Mouse (Mus musculus) ovary, adult 18-20 months (tissue): ENCODE measurements at regions not wholly inside any gene's neighbourhood (a gene's known extent, or its start where the extent isn't known, plus 50 kb on each side); places are given as distances from the start of the nearest gene placed in this dataset.
"Not testable (repeated sequence)": the region's sequence is repeated elsewhere in the genome, so short reads cannot be mapped to it uniquely, and the experiment has no call there.

Experiments used
- DNase-seq: peaks from one replicate; pipeline ENCODE4 v3.0.0; 2022; ENCODE audit warnings: low spot score, mixed read lengths

DNA sequence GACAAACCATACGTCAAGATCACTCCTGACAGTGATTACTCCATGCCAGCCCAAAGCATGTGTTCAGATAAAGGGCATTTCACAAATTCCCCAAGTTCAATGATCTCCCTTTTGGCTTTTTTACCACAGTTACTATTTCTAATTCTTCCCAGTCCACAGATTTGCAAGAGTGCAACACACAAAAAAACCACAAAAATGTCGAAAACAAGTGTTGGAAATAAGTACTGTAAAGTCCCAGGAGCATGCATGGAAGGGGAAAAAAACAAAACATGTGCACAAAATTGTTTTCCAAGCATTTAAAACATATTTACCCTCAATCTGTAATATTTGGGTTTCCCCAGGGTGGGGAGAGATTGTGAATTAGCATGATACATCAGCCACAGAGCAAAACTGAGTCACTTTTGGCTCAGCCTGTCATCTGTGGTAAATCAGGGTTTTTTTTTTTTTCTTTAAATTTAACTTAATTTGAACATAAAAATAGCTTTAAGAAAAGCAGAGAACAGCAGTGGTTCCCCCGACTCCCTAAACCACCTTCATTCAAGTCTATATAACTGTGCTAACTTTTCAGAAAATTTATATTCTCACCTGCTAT lies 351.3 kb upstream of the Intu start:
- no peak for DNase-seq

DNA sequence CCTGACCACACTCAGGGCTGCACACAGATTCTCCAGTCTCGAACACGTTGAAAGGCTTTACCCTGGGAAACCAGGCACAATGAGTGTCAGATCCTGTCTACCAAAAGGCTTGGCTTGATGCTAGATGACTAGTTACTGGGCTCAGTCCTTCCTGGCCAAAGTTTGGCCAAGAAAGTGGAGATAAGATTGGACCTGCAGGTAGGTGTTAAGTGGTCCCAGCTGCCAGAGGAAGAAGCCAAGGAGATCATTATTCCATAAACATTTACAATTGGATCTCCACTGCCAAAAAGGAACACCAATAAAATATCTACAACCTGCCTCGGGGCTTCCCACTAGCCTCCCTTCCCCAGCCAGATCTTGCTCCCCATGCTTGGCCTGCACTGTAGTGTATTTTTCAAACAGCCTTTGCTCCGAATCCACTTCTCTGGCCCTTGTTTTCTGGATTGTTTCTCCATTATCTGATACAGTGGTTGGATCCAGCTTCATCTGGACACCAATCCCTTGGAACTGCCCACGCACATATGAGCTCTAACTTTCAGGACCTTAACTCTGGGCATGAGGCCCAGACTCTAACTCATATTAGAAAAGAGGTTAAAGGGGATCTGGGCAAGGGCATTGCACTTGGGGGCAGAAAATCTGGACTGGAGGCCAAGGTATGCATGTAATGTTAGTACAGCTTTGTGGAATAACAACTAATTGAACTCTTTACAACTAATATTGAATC lies 345.3 kb upstream of the Intu start:
- DNase-seq: no peak

DNA sequence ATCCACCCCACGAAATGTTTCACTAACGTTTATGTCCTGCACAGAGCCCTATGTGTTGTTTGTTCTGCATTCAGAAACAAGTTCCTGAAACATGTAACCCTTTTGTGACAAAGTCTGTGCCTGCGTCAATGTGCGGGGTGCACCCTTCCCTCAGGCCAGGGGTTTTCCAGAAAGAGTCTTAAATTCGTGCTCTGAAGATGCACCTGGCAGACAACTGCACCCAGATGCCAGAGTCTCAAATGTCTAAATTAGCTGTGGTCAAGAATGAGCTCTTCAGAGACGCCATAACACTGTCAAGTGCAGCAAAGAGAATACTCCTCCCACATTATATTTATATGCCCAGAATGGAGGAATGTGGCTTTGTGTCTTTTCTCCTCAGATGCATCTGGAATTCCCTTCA lies 341.6 kb upstream of the Intu start:
- no peak for DNase-seq

DNA sequence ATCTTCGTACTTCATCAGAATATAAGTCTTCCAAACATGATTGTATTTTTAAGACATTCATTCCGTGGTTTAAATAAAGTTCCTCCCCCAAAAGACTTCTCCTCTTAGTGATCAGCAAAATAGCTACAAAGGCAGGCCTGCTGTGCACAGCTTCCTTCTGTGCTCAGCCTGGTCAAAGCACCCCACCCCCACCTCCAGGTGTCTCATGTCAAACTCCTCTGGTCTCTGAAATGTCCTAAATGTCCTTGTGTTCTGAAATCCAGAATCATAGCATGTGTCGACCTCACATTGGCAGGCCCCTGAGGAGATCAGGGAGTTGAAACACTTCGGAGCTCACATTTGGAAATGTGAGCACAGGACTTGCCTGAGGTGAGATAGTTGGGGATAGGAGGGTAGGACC lies 341.1 kb upstream of the Intu start:
- DNase-seq: no peak

DNA sequence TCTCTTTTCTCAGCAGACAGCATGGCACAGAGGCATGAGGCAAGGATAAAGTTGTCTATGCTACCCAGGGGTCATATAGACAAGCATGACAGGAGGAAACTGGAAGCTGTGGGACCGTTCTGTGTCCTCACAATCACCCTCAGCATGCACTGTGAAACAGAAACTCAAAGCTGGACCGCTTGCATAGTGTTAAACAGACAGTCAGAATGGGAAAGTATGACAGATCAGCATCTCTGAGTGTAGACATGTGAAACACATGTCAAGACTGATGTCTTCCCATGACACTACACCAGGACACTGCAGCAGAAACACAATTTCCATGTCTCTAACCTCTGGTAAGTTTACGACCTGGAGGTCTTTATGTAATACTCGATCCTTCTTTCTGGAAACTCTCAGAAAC lies 330.9 kb upstream of the Intu start:
- no peak for DNase-seq

DNA sequence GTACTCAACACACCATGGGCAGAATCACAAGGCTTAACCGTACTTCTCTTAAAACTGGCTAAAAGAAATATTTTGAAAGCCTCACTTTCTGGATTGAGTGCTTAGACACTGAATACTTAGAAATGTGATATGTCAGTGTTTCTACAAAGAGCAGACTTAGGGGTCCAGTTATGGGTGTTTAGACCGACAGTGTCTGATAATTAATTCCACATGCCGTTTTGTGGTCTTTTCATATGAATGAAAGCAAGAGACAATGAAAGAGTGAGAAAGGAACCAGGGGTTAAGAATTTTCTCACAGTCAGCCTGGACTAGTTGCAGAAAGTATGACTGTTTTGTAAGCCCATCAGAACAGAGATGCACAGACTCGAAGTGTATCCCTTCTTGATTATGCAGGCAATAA lies 324.8 kb upstream of the Intu start:
- no peak for DNase-seq

DNA sequence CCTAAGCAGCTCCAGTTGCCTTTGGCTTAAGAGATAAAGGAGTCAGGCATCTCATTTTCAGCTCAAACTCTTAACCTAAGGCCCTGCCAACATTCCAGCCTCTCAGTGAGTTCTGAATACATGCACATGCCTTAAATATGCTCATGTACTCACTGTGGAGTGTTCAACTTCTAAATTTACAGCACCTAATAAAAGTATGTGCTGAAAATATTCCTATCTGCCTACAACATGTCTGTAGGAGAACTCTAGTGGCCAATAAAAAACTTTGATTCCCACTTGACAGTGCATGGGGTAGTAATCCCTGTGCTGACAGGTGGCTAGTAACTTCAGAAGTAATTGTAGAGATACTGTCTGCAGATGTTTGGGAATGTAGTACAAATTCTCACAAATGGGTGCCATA lies 319.3 kb upstream of the Intu start:
- no peak for DNase-seq

DNA sequence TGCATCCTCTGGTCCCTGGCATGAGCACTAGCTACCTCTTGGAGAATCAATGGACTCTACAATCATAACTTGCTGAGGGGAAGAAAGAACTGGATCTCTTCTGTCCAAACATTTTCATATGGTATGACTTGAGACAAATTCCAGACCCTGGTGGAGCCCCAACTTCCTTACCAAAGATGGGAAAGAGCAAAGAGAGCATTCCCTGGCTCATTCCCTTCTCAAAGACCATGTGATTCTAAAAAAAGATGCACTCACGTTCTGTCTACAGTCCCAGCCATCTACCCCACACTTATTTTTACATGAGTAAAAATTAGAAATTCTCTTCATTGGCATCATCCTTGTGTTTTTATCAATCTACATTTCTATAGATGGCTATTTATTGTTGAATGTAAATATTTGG lies 304.3 kb upstream of the Intu start:
- no peak for DNase-seq

DNA sequence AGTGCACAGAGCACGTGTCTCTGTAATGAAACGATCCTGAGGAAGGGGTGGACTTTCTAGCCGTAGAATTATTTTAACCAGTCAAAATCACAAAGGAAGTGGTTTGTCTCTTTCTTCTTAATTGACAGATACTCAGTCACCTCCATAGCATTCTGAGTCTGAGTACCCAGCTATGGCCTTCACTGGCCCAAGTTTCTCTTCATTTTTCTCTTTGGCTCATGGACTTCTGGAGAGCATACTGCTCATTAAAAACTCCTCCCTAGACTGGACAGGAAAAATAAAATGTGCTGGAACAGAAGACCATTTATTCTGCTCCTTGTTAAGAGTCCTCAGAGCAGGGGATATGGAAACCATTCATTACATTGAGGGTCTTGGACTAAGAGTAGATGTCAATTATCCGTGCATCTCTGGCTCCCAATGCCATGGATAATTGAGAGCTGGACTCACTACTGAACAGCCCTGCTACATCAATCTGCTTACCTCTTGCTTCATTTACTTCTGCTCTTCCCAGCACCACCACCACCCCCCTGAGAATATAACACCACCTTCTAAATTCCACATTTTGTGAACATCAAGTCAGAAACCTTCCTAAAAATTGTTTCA lies 287.5 kb upstream of the Intu start:
- DNase-seq: no peak

DNA sequence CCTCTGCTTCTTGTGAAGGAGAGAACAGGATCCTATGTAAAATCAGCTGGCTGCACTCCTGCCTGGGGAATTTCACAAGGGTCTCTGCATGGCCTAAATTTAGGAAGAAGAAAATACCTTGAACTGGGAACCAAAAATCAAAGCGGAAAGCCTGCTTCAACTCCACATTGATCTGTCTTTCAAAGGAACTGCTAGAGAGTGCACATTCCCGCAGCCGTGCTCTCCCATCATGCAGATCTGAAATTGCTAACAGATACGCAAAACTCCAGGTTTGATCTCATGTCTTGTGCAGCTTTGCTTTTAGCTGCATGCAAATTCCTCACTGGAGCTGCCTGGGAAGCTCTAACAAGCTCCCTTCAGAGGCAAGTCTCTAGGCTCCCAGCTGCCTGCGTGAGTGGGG lies 276.7 kb upstream of the Intu start:
- DNase-seq: no peak

DNA sequence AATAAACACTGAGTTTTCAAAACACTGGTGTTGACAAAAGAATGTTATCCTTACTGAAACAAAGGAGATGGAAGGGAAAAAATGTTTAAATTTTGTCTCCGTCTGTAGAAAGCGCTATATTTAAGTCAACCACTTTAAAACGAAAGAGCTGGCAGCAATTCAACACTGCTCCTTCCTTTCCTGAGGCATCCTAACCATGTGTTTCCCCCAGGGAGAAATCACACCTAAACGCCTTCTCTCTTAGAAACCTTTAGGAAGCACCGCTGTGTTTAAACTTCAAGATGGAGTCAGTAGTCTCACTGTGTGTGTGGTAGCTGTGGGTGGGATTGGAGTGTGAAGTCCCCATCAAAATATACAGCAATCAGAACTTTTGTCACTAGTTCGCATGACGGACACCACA lies 268.6 kb upstream of the Intu start:
- no peak for DNase-seq

DNA sequence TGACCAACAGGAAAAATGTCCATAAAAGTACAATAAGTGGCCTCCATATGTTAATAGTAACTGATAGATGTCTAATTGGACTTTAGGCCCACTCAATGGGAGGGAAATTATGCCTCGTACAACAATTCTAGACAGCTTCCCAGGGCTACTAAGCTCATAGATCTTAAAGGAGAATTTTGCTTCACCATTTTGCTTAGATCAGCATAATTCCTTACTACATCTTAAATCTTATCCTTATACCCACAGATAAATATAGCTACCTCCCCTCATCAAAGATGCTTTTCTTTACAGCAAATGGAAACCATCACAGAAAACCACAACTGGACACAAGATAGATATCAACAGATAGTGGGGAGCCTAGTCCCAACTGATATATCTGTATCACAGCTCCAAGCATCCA lies 263.6 kb upstream of the Intu start:
- no peak for DNase-seq

DNA sequence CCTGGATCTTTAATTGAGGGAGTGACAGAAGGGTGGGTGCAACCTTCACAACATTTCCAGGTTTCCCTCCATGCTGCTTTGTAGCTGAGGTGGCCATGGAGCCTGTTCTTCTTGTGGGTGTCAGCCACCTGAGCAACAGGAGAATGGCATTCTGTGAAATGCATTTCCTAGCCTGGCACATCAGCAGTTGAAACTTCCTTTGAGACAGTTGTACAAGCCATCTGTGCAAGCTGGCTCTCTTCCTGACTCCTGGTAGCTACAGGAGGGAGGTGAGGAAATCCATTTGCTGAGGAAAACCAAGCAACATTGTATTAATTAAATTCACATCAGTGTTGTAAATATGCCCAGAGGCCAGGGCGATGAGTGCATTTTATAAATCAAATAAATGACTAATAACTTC lies 248.2 kb upstream of the Intu start:
- no peak for DNase-seq

DNA sequence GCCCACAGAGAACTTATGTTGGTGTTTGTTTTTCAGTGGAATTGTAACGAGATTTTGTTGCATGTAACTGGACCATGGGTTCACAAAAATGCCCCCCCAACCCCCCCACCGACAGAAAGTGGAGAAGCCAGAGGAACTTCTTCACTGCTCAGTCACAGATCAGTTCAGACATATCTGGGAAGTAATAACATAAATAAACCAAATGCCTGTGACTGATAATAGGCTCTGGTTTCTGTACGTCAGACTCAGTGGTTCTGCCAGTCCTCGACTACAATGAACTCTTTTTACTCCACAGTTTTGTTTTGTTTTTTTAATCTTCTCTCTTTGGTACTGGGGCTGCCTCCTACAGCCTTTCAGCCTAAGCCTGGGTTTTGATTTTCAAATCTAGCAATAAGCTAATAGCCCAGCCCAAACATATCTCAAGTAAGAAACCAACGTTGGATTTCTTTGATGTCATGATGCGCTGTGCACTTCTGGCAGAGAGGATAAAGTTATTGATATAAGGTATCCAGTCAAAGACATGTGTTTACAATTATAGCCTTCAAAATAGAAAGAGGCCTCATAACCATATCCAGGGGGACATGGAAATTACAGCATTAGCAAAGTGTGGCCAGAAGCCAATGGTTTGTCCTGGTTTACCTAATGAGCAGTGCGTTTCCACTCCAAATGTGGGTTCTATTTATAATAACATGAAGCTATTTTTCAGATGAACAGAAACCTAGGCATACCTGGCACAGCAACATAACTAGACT lies 244.0 kb upstream of the Intu start:
- no peak for DNase-seq

DNA sequence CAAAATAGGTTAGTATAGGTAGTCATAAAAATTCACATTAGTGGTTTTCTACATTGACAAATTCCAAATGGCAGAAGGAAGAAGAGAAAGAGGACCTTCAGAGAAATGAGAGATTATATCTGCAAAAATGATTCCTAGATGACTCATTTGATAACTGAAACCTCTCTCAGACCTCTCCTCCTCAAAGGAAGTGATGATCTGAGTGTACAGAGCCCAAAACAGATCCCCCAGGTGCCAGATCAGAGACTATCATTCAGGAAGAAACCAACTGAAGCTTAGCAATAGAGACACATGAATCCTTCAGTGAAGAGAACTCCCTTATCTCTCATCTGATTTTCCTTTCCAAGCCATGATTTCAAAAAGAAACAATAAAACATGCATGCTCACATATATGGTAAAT lies 234.0 kb upstream of the Intu start:
- DNase-seq: no peak

DNA sequence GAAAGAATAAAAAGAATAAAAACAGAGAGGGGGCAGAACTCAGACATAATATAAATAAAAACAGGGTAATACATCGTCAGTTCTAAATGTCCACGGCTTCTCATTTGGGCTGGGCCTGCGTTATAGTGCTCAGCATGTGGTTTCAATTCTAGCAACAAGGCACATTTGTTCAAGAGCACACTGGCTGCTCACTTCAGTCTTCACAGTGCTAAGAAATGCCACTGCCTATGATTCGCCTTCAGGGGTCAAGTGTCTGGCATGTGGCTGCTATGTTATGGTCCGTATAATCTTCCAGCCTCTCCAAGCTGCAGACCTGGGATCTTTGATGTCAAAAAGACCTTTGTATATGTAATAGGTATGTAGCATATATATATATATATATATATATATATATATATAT lies 210.8 kb upstream of the Intu start:
- DNase-seq: no peak

DNA sequence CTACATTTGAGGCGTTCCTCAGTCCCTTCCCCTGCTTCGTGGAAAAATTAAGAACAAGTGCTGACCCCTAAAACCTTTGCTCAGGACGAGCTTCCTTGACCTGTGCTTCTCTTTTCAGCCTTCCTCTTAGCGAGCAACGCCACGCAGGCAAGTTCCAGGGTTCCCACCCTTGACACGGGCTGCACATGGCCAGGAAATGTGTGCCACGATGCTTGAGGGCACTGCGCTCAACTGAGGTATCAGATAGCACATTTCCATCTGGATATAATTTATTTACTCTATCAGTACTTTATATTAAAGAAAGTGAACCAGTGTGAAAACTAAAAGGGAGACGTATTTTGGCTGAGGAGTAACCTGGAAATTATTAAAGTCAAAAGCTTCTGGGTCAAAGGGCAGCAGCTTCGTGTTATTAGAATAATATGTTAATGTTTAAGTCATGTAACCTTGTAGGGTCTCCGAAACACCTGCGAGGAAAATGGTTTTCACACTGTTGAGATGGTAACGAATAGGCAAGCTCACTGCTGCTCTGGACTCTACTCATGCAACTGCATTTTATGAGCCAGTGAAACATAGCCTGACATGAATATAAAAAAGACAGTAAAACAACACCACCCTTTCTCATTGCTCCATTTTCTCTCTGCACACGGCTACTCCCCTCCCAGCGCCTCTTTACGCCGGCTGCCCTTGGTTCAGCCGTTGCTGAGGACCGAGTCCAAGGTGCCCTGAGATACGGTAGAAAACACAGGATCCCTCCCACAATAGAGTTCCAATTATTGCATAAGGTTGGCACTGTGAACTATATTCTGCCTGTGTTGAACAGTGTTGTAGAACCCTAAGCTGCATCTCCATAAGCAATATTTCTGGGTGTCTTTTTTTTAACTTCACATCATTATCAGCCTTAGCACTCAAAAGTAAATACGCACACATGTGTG lies 204.9 kb upstream of the Intu start:
- no peak for DNase-seq

DNA sequence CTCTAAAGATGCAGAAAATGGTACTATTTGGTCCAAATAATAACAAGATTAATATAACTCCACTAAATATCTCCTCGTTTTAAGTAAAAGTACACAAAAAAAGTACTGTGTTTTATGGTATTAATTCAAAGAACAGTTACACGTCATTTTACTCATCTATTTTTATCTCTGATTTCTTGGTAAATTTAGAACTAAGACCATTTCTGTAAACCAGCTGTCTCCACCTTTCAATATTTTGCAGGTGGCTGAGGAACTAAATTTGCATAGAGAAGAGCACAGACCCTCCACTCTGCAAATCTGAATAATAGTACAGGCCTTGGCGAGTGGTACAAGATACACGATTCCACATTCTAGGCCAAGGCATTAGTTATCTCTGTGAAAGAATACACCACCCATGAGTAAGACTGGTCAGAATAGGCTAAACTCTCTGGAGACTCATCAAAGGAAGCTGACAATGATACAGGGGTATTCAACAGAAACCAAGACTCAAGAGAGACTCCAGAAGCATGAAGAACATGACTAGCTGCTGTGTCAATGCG lies 191.5 kb upstream of the Intu start:
- no peak for DNase-seq

DNA sequence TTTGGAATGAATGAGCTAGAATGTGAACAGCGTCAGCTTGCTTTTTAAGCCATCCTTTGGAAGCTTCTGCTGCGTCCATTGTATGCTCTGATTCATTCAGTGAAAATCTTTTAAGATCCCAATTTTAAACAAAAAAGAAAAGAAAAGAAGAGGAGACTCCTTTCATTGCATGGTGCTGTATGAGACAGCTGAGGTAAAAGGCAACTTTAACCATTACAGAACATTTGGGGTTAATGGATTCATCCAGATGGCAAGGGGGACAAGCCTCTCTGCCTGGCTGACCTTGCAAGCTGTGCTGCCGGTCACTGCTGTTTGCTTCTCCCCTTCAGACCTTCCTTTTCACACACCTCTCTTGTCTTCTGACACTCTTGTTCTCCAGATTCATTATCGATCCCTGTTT lies 176.0 kb upstream of the Intu start:
- no peak for DNase-seq

DNA sequence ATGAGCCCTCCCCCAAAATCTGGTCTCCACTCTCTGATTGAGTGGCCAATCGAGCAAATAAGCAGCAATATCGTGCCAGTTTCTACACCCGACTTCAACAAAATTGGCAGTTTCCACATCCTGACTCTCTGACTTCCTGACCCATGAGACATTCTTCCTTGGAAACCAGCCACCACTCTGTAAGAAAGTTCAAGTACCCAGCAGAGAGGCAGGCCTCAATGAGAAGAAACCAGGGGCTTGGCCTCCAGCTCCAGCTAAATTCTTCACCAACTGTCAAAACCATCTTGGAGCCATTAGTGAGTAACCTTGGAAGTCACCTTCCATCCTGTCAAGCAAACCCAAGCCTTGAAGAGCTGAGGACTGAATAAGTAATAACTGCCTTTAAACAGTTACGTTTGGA lies 162.7 kb upstream of the Intu start:
- no peak for DNase-seq

DNA sequence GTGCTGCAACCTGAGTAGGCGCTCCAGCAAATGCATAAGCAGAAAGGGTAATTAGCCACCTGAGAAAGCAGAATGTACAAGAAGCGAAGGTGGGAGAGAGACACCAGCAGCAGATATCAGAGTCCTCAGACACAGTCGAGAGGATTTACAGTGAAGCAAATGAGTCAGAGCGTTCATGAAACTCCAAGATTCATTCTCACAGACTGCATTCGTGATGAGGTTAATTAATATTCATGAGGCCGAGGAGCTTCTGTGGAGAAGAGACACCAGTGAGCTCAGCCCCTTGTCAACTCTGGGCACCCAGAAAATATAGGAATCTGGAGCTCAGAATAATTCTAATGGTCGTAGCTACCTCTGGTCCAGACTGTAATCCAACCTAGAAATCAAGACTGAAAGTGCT lies 159.7 kb upstream of the Intu start:
- no peak for DNase-seq

DNA sequence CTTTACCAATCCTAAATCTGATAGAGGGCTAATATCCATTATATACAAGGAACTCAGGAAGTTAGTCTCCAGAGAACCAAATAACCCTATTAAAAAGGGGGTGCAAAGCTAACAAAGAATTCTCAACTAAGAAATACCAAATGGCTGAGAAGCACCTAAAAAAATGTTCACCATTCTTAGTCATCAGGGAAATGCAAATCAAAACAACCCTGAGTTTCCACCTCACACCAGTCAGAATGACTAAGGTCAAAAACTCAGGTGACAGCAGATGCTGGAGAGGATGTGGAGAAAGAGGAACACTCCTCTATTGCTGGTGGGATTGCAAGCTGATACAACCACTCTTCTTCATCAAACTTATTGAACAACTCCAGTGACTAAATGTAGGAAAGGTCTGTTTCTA lies 154.9 kb upstream of the Intu start:
- not testable (repeated sequence) for DNase-seq
